Mouse (Mus musculus) megakaryocyte, adult 5-6 weeks (primary cell): ENCODE results near the gene Apoa4. TPM values are rescaled to one million over a fixed set of nuclear protein-coding genes. Genes with fewer than 3 reads are reported as not detected.

Experiments
- ATAC-seq: 2 replicates; pipeline ENCODE4 v1.8.0; 2016; ENCODE audit warnings: mild to moderate bottlenecking, inconsistent platforms; ENCODE audit not compliant: poor library complexity, severe bottlenecking
- total RNA-seq, 2 experiments: library from RNA; stranded (forward) in 1 of 2; stranded (reverse) in 1 of 2; fragments of 153-499, 151-499 nt in 1 of 2; fragments of 221-1000, 200-1000 nt in 1 of 2; gene quantifications; 2 replicates each; pipeline versions ENCODE4 v1.2.3 to v1.2.4; 2015 to 2017

The Apoa4 gene
- not detected in 2 replicates for total RNA-seq (2015)
- total RNA-seq (2017), result not detected in 2 replicates

GRCm38 (mm10) chr9:46240526-46241153 is at the start of gene Apoa4:
Gene Apoa4 (plus strand): TSS chr9:46240696.
- no peak for ATAC-seq

GRCm38 (mm10) chr9:46191234-46191633 is 49.3 kb upstream of the Apoa4 start:
- ATAC-seq, result no peak

DNA sequence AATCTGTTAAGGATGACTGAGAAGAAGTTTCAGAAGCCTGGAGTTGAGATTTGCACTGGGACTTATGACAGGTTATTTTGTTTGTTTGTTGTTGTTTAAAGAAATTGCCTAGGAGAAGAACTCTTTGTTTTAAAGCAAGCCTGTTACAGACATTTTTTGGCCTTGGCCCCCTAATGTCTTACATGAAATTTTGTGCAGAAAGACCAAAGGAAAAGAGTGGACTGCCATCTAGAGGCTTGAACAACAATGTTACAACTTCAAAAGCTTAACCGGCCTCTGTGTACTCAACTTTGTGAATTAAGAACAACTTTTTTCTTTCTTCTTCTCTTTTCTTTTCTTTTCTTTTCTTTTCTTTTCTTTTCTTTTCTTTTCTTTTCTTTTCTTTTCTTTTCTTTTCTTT is 48.9 kb upstream of the Apoa4 start:
- no peak for ATAC-seq

DNA sequence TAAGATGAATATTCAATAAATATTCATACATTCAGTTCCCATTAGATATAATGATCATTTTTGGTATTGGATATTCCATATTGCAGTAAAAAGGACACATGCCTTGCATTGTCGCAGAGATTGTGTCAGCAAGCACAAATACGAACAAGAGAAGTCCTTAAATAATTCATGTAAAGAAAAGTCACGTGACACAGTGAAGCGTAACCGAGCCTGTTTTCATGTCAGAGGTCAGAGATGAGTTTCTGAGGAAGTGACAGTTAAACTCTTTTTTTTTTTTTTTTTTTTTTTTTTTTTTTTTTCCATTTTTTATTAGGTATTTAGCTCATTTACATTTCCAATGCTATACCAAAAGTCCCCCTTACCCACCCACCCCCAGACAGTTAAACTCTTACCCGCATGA is 47.9 kb upstream of the Apoa4 start:
- ATAC-seq, result no peak

DNA sequence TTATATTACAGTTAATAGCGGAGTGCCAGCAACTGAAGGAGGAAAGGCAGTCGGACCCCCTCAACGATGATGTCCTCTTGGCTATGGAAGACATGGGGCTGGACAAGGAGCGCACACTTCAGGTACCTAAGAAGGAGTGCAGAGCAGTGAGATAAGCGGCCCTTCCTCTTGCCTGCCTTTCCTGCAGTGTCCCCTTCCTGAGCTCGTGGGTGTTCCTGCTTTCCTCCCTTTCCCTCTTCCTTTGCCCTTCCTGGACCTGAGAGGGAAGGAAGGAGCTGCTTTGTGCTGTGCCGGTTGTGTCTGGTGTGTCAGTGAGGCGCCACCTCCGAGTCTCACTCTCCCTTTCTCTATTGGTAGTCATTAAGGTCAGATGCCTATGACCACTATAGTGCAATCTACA is 45.7 kb upstream of the Apoa4 start:
- ATAC-seq, result no peak

DNA sequence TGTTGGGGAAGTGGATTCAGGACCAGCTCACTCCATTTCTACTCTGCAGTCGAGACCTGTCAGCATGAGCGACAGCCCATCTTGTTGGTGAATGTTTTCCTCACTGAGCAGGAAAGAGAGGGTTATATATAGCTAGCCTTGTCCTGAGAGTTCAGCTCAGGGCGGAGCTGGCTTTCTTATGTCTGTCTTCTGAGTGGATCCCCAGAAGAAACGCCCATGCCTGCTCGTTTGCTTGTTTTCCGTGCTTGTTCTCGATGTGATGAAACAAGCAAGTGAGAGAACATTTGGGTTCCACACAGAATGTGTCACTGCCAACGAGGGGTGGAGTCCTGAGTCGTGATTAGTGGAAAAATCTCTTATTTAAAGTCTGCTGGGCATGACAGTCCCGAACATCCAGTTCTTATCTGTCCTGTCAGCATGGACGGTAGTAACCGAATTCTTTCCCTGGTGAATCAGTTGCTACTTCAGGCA is 43.8 kb upstream of the Apoa4 start:
- no peak for ATAC-seq

DNA sequence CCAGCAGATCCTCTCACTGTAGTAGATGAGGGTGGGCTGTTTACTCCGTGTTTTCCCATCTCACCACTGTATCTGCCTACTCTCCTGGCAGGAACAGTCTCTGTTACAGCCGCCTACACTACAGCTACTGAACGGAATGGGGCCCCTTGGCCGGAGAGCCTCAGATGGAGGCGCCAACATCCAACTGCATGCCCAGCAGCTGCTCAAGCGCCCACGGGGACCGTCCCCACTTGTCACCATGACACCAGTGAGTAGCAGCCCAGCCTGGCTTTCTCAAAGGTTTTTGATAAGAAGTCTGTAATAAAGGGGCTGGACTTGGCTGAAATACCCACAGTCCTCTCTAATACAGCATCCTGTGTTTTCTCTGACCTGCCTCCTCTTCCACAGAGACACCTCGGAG is 42.0 kb upstream of the Apoa4 start:
- ATAC-seq, result no peak

DNA sequence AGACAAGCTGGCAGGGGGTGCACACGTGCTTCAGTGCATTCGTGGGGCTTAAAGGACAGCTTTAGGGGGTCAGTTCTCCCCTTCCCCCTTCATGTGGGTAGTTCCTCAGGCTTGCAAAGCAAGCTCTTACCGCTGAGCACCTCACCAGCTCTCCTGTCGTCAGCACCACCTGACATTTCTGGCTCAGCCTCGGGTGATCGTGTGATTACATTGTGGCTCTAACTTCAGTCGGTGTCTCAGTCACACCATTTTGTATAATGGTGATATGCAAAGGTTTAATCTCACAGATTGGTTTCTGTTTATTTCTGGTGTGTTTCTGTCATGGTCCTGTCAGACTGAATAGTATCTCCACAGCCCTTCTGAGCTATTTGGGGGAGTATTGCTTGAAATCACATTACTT is 41.6 kb upstream of the Apoa4 start:
- ATAC-seq, result no peak

DNA sequence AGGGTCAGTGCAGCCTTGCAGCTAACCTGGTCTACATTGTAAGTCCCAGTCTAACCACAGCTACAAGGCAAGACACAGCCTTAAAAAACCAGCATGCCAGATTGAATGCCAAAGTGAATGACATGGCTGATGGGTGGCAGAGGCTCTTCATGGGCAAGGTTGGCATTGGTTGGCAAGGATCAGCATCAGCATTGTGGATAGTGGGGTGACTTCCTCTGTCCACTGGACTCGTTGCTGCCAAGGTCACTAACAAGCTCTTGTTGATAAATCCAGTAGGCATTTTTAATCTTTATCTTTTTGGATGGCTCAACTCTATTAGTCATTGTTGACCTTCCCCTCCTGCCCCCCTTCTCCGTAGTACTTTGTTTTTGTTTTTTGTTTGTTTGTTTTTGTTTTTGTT is 40.9 kb upstream of the Apoa4 start:
- ATAC-seq, result no peak

- ATAC-seq, result no peak
These were observed 33.5 kb upstream of the Apoa4 start for GRCm38 (mm10) chr9:46206834-46207500.

DNA sequence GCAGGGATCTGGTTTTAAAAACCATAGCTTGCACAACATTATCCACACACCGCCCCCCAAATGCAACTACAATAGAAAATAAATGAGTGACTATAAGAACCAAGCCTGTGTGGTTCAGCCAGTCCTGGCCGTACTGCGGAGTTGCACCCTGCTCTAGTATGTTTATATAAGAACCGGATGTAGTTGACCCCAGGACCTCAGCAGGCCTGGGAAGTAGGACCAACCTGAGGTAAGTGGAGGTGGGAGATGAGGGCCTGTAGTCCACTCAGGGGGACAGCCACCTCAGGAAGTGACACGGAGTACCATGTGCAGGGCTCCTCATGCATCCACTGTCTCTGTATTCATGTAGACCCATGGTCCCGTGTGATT is 33.0 kb upstream of the Apoa4 start:
- no peak for ATAC-seq

DNA sequence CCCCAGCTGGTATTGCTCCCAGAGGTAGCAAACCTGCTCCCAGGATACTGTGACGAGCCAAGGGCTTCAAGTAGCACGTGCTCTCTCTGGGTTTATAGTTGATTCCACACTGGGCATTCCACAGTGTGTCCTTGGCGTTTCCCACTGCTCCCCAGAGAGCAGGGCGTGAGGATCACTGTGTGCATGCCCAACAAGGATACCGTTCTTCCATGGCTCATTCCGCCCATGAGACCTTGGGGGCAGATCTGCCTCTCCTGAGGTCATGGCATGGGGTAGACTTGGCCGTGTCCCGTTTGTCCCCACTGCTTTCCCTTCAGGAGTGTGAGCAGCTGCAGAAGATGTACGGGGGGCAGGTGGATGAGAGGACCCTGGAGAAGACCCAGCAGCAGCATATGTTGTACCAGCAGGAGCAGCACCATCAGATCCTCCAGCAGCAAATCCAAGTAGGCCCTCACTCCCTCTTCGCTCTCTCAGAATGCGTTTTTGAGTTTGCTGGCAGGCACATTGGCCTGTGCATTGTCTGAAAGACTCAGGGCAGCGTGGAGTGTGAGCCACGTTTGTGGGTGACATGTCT is 32.0 kb upstream of the Apoa4 start:
- ATAC-seq, result no peak

- ATAC-seq, result no peak
These were observed 30.0 kb upstream of the Apoa4 start for GRCm38 (mm10) chr9:46210473-46210872.

- no peak for ATAC-seq
These were observed 26.2 kb upstream of the Apoa4 start for GRCm38 (mm10) chr9:46214276-46214675.

- ATAC-seq, result no peak
These were observed 25.6 kb upstream of the Apoa4 start for GRCm38 (mm10) chr9:46214946-46215337.

DNA sequence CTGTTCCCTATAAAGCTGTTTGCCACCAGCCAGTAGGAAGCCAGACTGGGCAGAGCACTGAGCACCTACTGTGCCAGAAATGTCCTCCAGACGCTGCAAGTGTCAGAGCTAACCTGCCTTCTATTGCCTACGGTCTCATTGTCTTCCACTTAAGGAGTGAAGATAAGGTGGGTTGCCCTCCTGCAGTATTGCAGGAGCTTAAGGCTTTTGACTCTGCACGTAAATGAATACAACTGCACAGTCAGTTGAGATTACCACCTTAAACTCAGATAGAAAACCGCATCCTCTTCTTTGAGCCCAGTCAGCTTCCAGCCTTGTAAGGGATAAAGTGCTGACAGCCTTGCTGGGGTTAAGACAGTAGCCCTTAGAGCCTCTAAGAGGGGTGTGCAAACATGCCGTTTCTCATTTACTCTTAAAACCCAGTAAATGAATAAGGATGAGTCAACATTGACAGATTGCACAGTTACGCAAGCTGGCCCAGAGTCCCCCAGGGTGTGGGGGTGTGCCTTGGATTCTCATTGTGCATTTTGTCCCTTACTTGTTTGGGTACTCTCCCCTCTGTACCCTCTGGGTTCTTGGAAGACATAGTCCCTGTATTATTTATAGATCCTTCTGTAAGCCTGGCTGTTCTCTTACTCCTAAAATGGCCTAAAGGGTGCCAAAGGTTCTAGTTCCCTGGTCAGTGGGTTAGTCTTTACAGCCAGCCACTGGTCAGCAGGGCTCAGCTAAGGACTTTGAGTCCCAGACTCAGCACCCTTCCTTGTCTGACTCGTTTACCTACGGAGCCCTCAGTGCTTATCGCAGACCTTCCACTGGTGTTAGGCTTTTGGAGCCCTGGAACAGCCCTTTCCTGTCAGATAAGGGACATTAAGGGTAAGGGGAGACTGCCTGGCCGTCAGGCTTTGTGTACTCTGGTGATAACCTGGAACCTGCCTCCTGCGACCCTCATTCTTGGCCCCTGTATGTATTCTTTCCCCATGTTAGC is 24.9 kb upstream of the Apoa4 start:
- ATAC-seq, result no peak

GRCm38 (mm10) chr9:46216744-46217470 is 23.6 kb upstream of the Apoa4 start:
- no peak for ATAC-seq

DNA sequence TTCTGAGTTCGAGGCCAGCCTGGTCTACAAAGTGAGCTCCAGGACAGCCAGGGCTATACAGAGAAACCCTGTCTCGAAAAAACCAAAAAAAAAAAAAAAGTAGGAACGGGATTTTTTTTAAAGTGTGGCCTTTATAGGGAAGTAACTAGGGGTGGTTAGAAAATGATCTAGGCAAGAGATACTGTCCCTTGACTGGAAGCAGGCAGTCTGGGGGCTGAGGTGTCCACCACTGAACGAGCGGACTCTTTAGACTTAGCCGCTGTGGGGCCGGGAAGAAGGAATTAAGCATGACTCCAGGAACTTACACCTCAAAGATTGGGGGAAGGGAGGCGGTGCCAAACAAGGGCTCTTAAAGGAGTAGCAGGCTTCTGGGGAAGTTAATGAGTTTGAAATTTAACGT is 22.3 kb upstream of the Apoa4 start:
- no peak for ATAC-seq

GRCm38 (mm10) chr9:46223090-46223489 is 17.4 kb upstream of the Apoa4 start:
- no peak for ATAC-seq

DNA sequence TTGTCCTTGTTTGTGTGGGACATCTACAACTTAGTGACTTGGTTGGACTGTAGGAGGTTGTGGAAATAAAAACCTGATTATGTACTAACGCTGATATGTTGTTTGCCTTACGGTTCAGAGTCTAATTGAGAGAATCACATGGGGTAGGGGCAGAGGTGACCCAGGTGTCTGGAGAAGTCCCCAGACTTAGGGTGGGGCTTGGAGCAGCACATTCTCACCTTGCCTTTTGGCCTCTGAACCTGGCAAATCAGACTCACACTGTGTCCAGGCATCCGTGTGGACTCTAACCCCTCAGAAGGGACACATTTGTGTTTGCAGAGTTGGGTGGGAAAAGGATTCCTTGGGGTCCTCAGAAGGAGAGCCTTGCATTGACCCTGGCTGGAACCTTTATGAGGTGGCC is 16.4 kb upstream of the Apoa4 start:
- ATAC-seq, result no peak
